Mouse (Mus musculus): ENCODE measurements around the gene Qtrt1.
A peak's percentile ranks its signal among the peaks of the same experiment; 100 is the strongest.
"Not testable (repeated sequence)": the region's sequence is repeated elsewhere in the genome, so short reads cannot be mapped to it uniquely, and the experiment has no call there.

Qtrt1 gene

GRCm38 (mm10) chr9:21450270-21450669 lies 38.6 kb downstream of the Qtrt1 start:
- DNase-seq (ENCODE audit: low read depth, low spot score): no peak

DNA sequence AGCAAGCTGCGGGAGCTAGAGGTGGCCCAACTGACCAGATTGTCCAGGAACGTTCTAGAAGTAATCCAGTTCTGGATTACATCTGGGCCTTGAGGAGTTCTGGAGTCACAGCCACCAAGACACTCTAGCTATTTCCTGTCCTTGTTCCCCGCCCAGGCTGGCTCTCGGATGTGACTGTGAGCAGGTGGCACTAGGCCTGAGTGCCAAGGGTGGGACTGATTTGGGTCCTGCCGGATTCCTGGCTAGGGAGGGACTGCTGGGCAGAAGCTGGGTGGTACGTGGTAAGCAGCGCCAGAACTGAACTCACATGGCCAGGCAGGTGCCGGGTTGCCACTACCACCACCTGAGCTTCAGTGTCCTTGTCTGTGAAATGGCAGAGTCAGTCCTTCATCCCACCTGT lies 39.8 kb downstream of the Qtrt1 start:
- DNase-seq (ENCODE audit: low read depth, low spot score): no peak

DNA sequence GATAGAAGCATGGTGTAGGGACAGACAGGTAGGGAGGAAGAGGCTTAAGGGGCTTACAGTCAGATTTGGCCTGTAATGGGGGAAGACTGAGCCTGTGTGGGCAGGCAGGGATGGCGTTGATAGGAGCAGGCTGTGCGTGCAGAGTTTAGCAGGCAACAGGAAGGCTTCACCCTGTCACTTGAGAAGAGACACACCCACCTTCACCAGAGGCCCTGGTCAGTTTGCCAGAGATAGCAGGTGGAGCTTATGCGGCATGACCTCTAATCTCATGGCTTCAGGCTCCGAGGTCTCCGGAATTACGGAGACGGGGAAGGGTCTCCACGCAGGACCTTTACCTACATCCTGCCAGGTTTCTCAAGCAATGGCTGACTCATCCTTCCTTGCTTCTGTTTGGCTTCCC lies 40.2 kb downstream of the Qtrt1 start:
- no peak for DNase-seq (ENCODE audit: low read depth, low spot score)

- DNase-seq (ENCODE audit: low read depth, low spot score): no peak
These were observed 41.4 kb downstream of the Qtrt1 start for GRCm38 (mm10) chr9:21453003-21453402.

DNA sequence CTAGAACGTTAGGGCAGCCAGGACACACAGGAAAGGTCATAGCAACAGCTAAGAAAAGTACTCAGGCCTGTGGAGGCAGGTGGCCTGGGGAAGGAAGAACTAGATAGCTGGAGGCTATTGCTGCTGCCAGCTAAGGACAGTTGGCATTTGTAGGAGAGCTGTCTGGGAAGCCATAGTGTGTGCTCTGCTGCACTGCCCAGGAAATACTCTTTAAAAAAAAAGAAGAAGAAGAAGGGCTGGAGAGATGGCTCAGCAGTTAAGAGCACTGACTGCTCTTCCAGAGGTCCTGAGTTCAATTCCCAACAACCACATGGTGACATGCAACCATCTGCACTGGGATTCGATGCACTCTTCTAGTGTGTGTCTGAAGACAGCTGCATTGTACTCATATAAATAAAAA lies 41.8 kb downstream of the Qtrt1 start:
- no peak for DNase-seq (ENCODE audit: low read depth, low spot score)

GRCm38 (mm10) chr9:21454556-21454955 lies 42.9 kb downstream of the Qtrt1 start:
- peak; percentile 24 for DNase-seq (ENCODE audit: low read depth, low spot score)

GRCm38 (mm10) chr9:21455103-21455770 lies 43.6 kb downstream of the Qtrt1 start:
- DNase-seq (ENCODE audit: low read depth, low spot score): peak; percentile 79

DNA sequence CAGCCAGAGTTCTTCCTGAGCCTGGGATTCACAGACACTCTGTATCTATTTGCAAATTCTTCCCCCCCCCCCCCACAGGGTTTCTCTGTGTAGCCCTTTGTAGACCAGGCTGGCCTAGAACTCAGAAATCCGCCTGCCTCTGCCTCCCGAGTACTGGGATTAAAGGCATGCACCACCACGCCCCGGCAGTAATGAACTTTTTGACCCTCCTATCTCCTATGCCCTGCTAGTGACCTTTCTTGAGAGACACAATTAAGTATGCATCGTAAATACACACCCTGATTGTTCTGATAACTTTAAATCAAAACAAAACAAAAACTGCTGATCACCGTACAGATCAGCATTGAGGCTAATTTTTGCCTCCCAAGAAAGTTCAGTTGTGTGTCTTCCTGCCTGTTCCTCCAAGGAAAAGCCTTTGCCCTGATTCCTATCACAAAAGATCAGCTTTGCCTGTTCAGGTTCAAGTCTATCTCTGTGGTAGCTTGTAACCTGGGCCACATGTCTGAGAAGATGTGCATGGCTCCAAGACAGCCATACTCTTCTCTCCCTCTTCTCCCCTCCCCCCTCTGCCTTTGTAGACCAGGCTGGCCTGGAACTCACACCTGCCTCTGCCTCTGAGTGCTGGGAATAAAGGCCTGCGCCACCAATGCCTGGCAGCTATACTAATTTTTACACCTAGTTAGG lies 44.8 kb downstream of the Qtrt1 start:
- DNase-seq (ENCODE audit: low read depth, low spot score): peak; percentile 80

DNA sequence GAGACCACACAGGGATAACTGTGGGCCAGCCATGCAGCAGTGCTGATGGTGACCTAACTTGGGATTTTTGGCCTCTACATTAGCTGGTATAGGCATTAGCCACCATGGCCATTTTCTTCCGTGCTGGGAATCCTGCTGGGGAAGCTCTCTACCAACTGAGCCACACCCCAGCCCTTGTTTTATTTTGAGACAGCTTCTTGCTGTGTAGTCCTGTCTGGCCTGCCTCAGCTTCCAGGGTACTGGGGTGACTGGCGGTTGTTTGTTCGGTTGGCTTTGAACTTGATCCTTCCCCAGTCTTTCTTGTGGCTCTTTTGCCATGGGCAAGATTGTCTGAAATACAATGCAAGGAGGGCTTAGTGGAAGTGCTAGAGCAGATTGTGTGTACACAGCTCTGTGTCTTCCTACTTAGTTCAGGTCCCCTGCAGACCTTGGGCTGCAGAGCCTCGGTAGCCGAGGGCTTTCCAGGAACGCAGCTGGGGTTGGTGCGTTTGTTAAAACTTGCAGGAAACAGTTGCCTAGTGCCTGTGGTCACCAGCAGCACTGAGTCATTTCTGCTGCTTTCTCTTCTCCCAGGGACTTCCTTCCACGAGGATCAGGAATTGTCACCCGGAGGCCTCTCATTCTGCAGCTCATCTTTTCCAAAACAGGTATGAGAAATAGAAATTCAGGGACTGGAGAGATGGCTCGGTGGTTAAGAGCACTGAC lies 45.4 kb downstream of the Qtrt1 start:
- peak; percentile 66 for DNase-seq (ENCODE audit: low read depth, low spot score)

- no peak for DNase-seq (ENCODE audit: low read depth, low spot score)
These were observed 47.2 kb downstream of the Qtrt1 start for GRCm38 (mm10) chr9:21458821-21459220.

- DNase-seq (ENCODE audit: low read depth, low spot score): no peak
These were observed 48.8 kb downstream of the Qtrt1 start for GRCm38 (mm10) chr9:21460400-21460940.

- peak; percentile 59 for DNase-seq (ENCODE audit: low read depth, low spot score)
These were observed 51.5 kb downstream of the Qtrt1 start for GRCm38 (mm10) chr9:21463138-21463590.

GRCm38 (mm10) chr9:21463766-21464564 lies 52.3 kb downstream of the Qtrt1 start:
- no peak for DNase-seq (ENCODE audit: low read depth, low spot score)

DNA sequence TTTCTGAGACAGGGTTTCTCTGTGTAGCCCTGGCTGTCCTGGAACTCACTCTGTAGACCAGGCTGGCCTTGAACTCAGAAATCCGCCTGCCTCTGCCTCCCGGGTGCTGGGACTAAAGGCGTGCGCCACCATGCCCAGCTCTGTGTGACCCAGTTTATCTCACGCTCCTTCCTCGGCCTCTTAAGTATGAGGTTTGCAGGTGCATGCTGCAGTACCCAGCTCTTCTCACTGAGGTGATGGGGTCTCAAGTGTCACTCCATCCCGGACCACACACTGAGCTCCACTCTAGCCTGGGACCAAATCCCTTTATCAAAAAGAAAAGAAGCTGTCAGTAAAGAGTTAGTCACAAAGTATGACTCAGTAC lies 52.9 kb downstream of the Qtrt1 start:
- DNase-seq (ENCODE audit: low read depth, low spot score): not testable (repeated sequence)

DNA sequence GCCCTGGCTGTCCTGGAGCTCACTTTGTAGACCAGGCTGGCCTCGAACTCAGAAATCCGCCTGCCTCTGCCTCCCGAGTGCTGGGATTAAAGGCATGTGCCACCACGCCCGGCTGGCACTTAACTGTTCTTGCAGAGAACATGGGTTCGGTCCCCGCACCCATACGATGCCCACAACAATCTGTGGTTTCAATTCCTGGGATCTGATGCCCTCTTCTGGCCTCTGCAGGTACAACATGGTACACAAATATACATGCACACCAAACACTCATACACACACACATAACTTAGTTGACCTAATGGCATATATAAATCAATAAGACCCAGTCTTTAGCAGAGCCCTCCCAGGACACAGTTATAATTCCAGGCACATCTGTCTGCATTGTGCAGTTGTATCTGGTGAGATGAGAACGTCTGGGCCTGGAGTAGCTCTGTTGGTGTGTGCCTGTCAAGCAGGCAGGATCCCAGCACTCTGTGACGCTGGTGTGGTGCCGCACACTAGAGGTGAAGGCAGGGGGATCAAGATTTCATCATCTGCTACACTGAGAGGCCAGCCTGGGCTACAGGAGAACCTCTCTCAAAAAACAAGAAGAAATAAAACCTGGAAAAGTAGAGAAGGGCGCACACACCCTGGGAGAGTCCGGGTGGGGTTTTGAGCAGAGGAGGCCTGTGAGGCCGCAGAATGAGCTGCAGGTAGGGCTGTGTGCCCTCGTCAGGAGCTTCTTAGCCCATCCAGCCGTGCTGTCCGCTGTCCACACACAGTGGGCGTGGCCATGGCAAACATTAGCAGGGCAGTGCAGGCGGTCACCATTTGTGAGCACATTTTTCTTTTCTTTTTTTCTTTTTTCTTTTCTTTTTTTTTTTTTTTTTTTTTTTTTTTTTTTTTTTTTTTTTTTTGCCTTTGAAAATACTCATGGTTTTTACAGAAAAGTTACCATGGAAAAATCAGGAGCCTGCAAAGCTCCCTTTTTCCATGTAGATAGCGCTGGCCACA lies 57.7 kb downstream of the Qtrt1 start:
- DNase-seq (ENCODE audit: low read depth, low spot score): peak; percentile 77

Data from ZHBTc4 (cell line).